Mouse (Mus musculus): Measurements from ENCODE around the gene Dcbld1.
A peak's percentile ranks its signal among the peaks of the same experiment; 100 is the strongest.

Gene Dcbld1

DNA sequence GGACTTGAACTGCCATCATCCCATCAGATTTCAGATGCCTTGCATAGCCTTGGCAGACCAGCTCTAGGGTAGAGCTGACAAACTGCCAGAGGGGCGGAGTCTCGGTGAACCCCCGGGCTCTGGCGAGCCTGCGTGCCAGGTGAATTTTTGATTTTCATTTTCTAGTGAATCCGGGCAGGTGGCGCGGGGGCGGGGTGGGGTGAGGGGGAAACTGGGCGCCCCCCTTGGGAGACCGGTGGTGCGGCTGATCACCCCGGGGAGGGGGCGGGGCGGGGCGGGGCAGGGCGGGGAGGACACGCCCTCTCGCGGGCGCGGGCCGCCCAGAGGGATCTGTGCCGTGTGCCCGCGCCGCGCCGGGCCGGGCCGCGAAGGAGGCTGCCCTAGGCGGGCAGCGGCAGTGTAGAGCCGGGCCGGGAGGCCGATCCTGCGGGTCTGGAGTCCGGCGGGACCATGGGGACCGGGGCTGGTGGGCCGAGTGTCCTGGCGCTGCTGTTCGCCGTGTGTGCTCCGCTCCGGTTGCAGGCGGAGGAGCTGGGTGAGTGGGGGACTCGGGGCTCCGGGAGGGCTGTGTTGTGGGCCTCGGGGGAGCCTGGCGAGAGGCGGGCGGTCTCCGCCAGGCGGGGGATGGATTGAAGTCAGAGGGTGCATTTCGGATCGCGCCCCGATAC lies at the start of gene Dcbld1:
Dcbld1 (plus strand) TSS at position 319 of the 668 bp plus-strand sequence.
- DNase-seq (ENCODE audit: low spot score): peak; percentile 51

DNA sequence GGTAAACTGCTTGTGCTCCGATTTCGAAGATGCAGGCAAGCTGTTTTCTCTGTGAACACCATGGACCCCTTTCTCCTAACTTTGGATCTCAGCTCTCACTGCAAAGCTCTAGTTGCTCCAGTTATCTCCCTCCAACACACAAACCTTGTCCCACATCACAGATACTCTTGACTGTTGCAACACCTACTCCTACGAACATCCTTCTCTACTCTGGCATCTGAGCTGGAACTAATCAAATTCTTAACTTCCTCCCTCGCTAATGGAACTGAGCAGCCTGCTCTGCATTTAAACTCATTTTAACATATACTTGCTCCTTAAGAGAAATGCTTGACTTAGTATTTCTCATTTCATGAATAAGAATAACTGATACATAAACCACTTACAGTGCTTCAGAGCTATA lies 47.5 kb upstream of the Dcbld1 start:
- no peak for DNase-seq (ENCODE audit: low spot score)

DNA sequence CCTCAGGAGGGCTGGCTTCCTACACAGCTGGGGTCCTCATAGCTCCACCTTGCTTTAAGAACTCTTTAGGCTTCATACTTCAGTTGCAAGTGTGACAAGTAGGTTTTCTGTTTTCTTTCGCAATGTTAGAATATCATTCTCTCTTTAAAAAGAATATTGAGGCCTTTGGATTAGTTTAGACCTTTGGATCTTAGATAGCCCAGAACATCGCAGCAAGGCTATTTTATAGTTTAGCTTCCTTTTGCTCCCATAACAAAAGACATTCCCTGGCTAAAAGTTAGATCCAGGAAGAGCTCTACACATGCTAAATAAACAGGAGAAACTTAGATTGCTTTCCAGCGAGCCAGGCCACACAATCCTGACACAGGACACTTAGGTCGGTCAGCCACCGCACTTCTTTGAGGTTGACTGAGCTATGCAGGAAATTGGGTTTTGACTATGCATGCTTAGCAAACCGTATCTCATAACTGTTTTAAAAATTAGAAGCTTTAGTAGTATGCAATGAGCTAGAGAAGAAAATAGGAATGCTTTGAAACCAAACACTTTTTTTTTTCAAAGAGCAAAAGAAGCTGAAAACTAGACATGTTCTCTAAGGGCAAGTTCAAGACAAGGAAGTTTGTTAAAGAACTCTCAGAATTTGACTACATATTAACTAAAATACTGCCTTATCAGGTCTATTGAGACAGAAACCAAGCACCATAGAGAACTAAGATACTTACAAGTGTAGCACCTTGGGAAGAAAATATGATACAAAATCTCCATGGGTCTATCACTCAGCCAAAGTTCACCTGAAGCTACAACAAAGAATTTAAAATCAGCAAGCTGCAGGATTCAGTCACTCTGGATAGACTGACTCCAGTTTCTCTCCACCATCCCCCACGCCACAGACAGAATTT lies 38.2 kb upstream of the Dcbld1 start, which contains the start of gene Ros1:
Ros1 (minus strand) TSS at position 288 of the 896 bp plus-strand sequence.
- no peak for DNase-seq (ENCODE audit: low spot score)

DNA sequence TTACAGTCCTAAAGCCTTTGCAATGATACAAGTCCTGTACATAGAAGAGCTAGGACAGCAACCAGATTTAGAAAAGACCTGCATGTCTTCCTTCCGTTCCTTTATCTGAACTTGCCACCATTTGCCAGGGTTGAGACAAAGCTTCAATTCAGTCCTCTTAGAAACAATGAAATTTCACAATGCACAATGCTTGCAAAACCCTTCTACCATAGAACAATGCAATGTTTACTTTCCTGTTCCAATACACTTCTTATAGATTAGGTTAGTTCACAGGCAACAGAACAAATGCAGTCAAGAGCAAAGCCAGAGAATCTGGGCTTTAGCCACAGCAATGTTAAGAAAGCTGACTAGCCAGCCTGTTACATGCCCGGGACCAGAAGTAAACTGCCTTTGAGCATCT lies 29.4 kb upstream of the Dcbld1 start:
- DNase-seq (ENCODE audit: low spot score): no peak

DNA sequence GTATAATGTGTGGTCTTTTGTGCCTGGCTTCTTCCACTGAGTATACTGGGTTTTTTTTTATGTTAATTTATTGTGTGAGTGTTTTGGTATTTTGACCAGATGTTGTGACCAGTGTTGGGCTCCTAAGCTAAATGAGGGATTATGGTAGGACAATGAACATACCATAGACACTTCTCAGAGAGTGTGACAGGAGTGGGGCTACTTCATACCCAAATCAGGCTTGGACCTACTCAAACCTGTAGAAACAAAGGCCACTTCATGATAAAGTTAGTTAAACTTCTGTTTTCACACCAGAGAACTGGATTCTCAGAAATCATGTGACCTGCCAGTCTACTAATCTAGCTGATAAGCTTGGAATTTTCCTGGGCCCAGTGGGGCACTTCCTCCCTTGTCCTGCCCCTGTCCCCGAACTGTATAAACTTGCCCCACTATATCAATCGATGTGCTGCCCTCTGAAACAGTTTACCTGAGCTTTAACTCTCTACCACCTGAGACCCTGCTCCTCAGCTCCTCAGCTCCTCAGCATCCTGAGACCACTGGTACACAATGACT lies 18.1 kb upstream of the Dcbld1 start:
- no peak for DNase-seq (ENCODE audit: low spot score)

DNA sequence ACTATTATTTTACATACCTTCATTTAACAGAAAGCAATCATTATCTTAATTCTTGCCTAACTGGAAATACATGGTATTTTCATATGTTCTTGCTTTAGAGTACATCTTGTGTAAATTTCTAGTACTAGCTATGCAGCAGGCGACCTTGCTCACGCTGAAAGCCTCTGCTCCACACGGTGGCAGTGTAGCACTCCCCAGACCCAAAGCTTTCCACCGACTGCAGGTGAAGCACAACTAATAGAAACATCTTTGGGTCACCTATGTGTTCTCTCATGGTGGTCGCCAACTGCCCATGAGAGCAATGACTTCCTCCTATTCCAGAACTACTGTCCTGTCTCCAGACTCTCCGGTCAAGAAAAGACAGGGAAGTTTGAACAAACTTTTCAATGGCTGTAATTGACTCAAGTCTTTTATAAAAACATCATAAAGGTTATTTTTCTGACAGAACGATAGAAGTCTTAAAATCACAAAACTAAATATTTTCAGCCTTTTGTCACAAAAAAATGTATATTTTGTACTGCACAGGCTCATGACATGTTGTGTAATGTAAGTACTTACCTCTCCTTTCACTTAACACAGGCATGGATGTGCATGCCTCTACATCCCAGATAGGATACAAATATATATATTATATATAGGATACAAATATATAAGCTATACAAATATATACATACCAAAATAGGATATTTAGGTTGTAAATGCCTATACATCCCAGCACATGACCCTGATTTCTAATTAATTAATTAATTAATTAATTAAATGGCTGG lies 16.4 kb upstream of the Dcbld1 start:
- DNase-seq (ENCODE audit: low spot score): peak; percentile 8

DNA sequence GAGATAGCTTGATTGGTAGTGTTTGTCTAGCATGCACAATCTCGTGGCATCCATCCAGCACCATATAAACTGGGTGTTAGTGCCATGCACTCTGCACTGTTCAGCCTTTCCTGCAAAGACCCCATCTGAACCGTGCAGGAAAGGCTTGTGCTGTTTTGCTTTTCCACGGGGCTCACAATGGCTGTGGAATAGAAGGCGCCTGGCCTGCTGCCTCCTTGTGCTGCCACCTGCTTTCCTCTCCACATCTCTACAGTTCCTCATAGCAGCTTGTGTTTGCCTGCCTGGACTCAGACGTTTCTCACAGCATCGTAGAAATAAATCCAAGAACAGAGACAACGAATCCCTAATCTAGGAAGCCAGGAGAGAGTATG lies 15.9 kb upstream of the Dcbld1 start:
- DNase-seq (ENCODE audit: low spot score): no peak

DNA sequence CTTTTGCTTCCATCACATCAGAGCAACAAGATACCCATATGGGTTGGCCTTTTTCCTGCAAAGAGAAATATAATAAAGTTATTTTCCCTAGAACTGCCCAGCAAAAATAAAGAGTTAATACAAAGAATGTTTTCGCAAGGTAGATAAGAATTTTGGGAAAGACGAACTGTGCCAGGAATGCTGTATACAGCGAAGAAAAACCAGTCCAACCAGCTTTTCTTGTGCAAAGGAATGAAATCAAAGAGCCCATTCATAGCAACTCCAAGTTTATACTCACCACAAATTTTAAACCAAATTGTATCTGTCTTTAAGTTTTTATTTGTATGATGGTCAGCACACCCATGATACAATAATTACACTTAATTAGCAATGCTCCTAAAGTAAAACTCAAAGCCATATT lies 13.8 kb upstream of the Dcbld1 start:
- no peak for DNase-seq (ENCODE audit: low spot score)

DNA sequence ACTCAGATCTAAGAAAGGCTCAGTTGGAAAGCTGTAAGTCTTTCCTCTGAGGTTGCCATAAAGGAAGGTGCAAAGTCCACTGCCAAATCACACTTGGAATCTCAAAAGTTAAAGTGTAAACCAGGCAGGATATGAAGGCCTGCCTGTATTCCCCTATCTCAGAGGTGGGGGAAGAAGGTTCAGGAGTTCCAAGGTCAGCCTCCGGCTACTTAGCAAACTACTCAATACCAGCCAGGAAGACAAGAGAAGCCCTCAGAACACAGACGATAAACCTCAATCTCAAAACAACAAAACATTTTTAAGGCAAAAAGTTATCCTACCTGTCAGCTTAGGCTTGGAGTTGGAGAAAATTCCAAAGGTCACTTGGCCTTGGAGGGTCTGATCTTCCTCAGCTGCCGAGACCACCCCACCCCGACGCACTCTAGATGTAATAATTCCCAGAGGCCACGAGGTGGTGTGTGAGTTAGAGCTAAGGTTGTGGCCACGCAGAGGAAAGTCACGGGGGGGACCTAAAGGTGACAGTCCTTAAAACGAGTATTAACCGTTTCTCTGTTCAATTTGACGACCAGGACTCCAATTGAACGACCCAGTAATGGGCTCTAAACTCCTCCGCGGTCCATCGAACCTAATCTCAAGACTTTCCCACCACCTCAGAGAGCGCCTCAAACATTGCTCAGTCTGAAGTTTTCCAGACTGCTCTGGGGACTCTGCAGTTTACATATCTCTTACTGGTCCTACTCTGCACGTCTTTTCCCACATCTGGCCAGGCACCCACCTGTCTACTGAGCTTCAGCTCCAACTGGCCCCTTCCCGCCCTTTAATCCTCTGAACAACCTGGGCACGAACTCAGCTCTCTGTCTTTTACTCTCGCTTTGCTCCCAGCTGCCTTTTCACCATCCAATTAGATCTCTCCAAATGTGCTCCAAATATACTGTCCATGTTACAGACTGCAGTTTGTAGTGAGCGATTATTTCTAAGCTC lies 933 bp upstream of the Dcbld1 start:
- no peak for DNase-seq (ENCODE audit: low spot score)

DNA sequence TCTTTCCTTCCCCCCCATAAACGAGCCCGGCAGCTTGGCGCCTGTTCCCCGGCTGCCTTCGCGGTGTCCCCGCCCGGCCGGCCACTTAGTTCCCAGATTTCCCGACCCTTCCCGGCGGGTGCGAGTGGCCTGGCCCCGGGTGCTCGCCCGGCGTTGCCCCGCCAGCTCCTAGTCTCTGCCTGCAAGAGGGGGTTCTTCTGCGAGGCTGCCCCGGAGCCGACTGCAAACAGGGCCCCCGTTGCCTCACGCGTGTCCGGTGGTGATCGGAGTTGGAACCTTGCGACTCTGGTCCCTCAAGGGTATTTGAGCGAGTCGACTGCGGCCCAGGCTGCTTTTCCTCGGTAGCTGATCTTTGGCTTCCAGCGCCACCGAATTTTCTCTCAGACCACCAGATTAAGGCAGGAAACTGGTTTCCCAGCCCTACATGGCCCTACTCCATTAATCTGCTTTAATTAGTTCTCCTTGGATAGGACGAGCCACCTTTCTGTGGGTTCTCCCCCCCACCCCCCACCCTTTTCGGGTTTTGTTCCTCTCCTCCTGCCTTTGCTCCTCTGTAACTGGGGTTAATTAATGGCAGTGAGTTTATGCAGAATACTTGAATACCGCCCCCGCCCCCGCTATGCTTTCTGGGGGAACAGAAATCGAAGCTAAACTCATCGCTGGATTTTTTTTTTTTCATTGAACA lies 692 bp downstream of the Dcbld1 start:
- peak; percentile 21 for DNase-seq (ENCODE audit: low spot score)

DNA sequence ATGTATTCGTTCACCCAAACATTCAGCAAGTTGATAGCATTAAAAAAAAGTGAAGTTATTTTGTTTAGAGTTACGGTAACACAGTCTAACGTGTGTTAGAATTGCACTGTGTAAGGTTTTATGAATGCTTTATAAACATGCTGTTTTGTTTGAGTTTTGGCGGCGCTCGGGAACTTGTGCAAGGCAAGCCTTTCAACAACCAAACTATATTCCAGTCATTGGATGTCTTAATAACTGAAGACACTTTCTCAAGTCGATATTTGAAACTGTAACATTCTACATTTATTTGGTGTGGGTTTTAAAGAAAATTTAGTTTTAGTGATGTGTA lies 1.2 kb downstream of the Dcbld1 start:
- no peak for DNase-seq (ENCODE audit: low spot score)

DNA sequence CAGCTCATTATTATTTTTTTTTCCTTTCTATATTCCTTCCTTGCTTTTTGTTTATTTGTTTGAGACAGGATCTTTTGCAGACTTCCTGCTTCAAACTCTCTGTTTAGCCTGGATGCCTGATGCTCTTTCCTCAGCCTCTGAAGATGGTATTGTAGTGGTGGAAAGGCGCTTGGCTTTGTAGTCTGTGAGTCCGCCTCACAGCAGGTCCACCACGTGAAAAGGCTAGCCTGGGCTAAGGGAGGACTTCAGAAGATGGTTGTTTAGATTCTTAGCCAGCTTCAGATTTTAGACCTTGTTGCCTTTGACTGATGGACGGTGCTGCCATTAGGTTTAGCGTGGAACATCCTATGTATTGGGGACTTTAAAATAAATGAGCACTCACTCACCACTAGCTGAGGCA lies 2.0 kb downstream of the Dcbld1 start:
- DNase-seq (ENCODE audit: low spot score): no peak

DNA sequence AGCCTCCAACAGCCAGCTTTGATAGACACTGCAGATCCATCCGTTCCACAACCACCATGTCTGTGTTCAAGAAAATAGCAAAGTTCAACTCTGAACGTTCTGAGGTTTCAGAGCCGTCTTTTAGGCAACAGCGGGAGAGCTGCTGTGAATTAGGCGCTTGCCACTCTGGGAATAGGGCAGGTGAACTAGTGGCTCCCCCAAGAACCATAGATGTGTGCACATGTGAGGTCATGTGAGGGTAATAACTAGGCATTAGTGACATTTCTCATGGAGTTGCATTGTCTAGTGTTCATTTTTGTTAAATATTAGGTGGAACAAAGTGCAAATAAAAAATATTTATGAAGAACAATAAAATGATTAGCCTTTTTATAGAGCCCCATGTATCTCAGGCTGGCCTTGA lies 8.6 kb downstream of the Dcbld1 start:
- DNase-seq (ENCODE audit: low spot score): no peak

DNA sequence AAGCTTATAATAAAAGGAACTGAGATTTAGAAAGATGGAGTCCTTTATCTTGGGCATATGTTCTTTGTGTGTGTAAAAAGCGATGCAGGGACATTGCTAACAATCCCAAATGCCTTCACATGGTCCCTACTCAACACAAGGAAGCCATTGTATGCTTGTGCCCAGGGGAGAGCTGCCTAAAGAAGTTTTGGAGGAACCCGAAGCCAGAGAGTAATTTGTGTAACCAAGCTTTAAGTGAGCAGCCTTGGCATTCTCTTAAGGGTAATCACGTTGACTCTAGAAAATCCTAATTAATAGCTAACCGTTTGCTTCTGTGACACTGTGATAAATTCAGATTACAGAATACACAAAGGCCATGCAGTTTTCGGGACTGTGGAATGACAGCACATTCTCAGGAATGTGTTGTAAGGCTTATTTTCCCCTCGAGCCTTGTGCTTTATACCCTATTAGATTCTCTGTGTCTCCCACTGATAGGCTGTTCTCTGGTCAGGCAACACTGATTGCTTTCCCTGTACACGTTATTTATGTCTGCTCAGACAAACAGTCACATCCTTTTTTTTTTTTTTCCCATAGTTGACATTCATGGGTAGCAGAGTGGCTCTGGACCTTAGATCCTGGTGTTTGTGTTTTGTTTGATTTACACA lies 9.4 kb downstream of the Dcbld1 start:
- no peak for DNase-seq (ENCODE audit: low spot score)

DNA sequence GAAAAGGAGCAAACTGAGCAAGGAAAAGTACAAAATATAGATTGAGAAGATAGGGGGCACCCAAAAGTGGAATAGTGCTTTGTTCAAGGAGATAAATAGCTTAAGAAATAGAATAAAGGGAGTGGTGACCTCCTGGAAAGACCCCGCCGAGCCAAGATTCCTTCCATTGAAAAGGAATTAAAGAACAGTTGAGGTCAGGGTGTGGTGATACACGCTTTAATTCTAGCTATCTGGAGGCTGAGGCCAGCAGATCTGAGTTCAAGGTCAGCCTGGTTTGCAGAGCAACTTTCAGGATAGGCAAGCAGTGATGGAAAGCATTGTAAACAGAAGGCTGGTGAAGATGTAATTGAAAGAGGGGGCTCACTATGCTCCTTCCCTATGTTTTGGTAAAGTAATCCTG lies 12.8 kb downstream of the Dcbld1 start:
- no peak for DNase-seq (ENCODE audit: low spot score)

DNA sequence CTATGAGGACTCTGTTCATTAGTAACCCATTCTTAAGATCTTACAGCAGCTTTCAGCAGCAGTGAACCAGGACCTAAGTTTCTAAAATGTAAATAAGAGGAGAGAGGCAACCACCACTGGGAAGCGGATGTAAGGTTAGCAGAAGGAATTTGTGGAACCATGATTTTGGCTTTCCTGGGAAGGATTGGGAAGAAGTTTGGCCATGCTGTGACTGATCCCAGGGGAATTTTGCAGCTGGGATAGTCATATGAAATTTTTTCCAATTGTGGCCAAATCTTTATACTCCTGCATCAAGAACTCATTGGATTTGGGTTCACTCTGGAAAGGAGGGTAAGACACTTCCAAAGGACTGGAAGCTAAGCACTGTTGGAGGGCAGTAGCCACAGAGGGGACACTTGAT lies 18.8 kb downstream of the Dcbld1 start:
- DNase-seq (ENCODE audit: low spot score): no peak

DNA sequence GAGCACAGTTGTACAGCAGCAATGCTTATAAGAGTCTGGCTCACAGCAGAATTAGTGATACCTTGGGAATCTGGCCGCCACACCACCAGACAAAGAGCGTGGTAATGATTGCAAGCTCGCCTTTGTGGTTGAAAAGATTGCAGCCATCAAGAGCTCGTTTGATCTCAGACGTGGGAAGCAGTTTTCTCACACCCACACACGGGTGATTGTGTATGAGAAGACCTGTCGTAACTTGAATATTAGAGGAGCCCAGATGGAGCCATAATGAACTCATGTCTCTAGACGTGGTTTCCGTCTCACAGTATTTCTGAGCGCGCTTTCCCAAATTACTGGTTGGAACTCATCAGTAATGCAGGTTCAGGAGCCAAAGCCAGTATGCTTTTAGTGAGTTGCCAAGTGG lies 20.0 kb downstream of the Dcbld1 start:
- DNase-seq (ENCODE audit: low spot score): no peak

DNA sequence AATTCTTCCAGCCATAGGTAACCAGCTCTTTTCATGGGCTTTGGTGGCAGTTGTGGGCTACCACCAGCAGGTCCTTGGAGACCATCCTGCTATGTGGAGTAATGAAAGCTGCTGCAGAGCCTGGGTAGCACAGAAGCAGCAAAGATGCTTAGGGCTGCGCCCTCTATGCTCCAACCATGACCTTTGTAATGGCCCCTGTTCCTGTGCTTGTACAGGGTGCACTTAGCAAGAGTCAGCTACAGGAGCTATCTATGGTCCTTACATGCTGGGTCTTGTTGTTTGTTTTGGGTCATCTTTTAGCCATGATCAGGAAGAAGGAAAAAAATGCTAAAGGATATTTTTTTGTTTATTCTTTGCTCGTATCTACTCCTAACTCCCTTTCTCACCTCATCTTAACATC lies 24.3 kb downstream of the Dcbld1 start:
- no peak for DNase-seq (ENCODE audit: low spot score)

DNA sequence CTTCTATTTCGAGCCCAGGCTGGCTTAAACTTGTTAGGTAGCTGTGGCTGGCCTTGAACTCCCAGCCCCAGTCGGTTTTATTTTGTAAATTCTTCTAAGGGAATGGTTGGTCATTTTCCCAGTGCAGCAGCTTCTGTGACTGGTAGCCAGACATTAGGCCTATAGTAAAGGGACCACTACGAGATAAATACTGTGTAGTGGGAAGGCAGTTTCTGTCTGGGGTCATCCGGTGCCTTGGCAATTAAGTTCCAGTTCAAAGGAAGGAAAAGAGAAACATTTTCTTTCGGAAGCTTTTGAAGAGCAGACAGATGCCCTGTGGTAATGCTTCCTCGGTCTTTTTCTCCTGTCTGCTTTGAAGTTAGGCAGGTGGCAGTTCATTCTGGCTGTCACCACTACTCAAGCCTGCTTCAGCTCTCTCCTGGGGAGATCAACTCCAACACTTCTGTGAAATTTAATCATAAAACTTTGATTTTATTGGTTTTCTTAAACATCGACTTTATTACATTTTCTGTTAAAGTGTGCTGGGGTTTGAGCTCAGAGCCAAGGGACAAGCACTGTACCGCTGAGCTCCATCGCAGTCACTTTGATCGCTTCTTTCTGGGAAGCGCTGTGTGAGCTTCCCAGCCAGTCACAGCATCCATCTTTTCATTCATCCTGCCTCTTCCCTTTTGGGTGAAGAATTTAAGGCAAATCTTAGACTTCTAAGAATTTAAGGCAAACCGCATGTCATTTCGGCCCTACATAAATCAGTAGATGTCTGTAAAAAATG lies 24.9 kb downstream of the Dcbld1 start:
- DNase-seq (ENCODE audit: low spot score): no peak

DNA sequence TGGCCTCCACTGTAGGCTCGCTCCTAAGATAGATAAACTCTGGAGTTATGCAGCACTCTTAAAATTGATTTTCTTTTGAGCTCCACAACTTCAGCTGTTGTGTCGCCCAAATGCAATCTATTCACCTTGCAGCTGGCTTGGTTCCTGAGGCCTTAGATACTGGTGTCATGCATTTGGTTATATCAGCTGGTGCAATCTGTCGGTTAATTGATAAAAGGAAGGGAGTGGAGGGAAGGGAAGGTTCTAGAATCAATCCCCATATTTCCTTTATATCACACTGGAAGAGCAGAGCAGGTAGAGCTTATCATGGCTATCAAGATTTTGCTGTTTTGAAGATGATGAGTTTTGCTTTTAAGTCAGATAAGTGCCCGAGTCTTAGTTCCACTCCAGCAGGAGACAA lies 26.8 kb downstream of the Dcbld1 start:
- no peak for DNase-seq (ENCODE audit: low spot score)

Measured in testis, postnatal 14 days (tissue).